Mouse (Mus musculus) heart, postnatal 25 days (tissue): Measurements from ENCODE around the gene Pp2d1. TPM values are rescaled to one million over a fixed set of nuclear protein-coding genes. Genes with fewer than 3 reads are reported as not detected.
A peak's percentile ranks its signal among the peaks of the same experiment; 100 is the strongest.

Source experiments
- DNase-seq: peaks from one replicate; pipeline ENCODE4 v3.0.0; 2022; ENCODE audit warnings: low spot score
- intact Hi-C: fragments of 180-260 bp; cut with DNase I; formaldehyde crosslinking; loops from one replicate; pipeline ENCODE4 v1.15.1; 2025
- total RNA-seq, 2 experiments: library from RNA; stranded (reverse); gene quantifications; 2 replicates each; pipeline ENCODE4 v1.2.3; 2021

Pp2d1 gene
- total RNA-seq, 2 experiments from 2014 or later, result not detected

GRCm38 (mm10) chr17:53502966-53503365 is 36.3 kb downstream of the Pp2d1 start:
- intact Hi-C loops, result no loop called here
- no peak for DNase-seq

DNA sequence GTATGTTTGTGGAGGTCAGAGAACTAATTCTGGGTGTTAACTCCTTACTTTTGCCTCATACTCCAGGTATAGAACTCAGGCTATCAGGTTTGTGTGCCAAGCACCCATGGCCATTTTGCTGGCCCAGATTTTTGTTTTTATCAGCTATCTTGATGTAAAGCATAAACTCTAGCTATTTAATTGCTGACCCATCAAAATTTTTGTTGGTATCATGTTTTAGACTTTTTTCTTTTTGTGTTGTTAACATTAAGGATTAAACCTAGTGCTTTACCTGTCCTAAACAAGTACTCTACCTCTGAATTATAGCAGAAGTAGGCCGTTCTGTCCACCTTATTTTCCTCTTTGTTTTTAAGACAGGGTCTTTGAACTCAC is 50.3 kb downstream of the Pp2d1 start:
- intact Hi-C loops, result no loop called here
- DNase-seq, result no peak

DNA sequence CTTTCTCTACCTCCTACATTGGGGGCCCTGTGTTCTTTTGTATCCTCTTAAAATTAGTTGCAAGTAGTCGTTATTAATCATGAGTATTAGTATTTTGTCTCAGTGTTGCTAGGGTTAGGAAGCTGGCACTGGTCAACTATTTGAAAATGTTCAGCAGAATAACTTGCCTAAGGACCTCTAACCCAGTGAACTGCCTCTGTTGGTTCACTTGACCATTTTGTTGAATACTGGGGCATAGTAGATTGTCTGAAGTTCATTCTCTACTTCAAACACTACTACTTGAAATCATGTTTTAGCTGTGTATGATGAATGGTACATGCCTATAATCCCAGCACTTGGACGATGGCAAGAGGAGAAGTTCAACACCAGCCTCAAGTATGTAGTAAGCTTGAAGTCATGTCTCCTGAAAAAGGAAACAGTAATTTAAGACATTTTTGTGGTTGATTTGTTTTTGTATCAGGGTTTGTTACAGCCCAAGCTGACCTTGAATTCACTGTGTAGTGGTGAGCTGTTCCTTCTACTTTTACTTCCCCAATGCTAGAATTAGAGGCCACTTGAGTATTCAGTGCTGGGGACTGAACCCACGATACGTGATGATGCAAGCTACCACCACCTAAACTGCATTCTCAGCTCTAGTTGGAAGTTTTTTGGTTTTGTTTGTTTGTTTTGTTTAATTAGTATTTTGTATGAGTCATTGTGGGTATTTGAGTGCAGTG is 50.8 kb downstream of the Pp2d1 start:
- DNase-seq, result no peak

GRCm38 (mm10) chr17:53480433-53480832 is 58.8 kb downstream of the Pp2d1 start:
- intact Hi-C loops, result no loop called here
- DNase-seq, result no peak

More for the DNA sequence above, 50.8 kb downstream of the Pp2d1 start:
- intact Hi-C loops, result no loop called here

DNA sequence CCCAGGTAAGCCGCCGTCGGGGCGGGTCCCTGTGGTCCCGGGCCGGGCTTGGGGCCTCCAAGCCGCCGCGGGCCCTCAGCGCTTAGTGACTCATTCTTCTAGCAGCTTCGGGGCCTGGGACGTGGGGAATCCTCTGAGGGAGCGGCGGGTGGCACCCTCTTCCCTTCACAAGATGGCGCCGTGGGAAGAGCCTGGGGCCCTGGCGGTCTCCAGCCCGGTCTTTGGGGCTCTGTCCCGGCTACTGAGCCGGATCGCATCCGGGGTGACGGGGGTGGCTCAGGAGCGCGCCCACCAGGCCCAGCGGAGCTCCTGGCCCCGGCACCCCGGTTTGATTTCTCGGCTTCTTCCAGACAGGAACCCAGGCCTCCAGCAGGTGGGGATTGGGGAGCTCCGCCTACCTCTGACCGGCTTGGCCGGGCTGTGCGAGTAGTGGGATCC is 59.6 kb downstream of the Pp2d1 start:
- intact Hi-C loops, result loop anchor here (2.0 to 5.0 kb wide), 2 partner anchors 89 to 208 kb away; partner anchors contain the start of gene Sgo1
- DNase-seq, result no peak

DNA sequence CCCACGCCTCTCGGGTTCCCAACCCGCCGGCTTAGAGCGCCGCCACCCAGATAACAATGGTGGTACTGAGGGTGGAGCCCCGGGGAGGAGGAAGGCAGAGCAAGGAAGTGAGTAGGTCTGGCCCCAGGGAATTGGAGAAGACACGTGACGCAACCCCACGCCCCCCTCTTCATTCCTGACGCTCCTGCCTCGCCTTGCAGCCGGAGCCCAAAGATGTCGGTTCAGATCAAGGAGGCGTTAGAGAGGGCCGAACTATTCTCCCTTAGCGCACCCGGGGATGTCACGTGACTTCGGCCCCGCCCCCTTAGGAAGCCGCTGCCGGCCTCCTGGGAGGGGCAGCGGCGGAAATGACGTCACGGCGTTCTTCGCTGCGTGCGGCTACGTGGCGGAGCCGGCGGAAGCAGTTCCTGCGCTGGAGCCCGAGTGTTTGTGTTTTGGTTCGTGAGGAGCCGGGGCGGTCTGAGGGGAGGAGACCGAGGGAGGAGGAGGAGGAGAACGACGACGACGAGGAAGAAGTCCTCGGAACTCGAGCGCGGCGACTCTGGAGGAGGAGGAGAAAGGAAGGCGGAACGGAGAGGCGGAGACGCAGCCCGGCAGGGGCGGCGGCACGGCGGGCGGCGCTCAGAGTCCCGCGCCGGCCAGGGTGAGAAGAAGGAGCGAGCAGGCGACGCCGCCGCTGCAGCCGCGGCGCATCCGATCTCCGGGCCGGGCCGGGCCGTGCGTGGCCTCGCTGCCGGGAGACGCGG is 60.2 kb downstream of the Pp2d1 start, which contains the start of gene Rab5a:
Gene Rab5a, plus strand, starts transcription at position 377 of the 746 bp plus-strand sequence.
- intact Hi-C loops, result loop anchor here (2.0 to 5.0 kb wide), 2 partner anchors 90 to 208 kb away; partner anchors contain the start of gene Sgo1
- DNase-seq, result peak; percentile 99

DNA sequence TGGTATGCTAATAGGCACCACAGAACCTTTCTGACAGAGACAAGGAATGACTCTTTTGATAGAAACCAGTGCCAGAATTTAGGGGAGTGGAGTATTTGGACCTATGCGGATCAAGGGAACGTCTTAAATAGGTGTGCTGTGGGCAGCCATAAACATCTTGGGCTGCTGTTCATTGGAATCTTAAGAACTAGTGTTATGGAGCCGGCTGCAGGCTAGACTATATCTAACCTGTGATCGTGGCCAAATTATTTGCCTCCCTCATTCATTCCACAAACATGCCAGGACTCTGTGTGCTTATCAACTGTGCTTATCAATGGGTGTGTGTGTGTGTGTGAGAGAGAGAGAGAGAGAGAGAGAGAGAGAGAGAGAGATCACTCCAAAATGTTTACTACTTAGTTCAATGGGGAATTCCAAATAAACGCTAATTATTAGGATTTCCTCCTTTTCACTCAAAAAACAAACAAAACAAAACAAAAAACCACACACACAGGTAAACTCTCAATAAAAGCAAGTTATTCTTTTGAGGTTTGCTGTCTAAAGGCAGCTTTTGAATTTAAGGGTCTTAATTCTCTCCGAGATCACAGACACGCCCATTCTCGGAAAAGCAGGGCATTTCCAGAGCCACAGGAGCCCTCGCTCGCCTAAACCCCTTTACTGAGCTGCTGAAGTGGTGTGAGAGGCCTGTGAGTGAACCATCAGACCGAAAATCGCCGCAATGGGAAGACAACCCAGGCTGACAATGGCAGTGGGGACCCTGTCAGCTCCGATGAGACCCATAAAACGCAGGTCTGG is 61.0 kb downstream of the Pp2d1 start:
- intact Hi-C loops, result loop anchor here (2.0 to 5.0 kb wide), 2 partner anchors 91 to 209 kb away; partner anchors contain the start of gene Sgo1
- DNase-seq, result no peak

DNA sequence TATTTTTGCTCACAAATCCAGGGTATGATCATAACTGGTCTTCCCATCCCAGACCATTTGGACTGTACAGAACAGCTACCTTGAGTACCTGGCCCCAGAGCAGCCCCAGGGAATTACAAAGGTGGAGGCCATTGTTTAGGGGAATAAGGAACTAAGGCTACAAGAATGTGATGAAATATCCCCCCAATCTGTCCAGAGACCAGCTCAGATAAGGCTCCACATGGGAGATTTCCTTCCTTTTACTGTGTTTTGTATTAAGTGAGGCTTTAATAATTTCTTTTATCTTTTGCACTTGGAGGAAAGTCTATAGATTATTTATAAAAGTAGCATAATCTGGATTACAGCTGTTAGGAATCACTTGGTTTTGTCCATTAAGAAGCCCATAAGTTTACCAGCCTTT is 70.6 kb downstream of the Pp2d1 start:
- intact Hi-C loops, result no loop called here
- no peak for DNase-seq

DNA sequence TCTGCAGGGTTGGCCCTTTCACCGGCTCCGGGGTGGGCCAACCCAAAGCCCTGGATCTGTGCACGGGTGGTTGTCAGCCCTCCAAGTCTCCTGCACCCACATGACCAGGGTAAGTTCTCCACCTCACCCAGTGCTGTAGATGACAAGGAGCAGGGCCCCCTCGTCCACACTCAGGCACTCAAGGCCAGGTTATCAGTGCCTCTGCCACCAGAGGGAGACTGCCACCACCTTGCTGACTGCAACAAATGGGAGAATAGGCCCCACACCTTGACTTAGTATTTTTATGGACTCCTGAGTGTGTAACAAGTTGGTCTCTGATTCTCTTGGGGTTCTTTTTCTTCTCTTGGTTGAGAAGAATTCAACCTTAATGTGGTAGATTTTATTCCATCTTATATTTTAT is 73.7 kb downstream of the Pp2d1 start:
- intact Hi-C loops, result no loop called here
- DNase-seq, result no peak

GRCm38 (mm10) chr17:53463496-53463840 is 75.8 kb downstream of the Pp2d1 start:
- no peak for DNase-seq
- intact Hi-C loops, result no loop called here

- intact Hi-C loops, result no loop called here
- DNase-seq, result peak; percentile 82
These were observed 76.4 kb downstream of the Pp2d1 start, which contains the start of gene Efhb for GRCm38 (mm10) chr17:53462603-53463495. Gene Efhb (minus strand): TSS chr17:53463321.

Other genes starting within 250 kb of the Pp2d1 start
- under 1 TPM; 0.06 to 0.10 TPM for gene Efhb, start 76.1 kb downstream of the Pp2d1 start, total RNA-seq
- 10 to 100 TPM; 50.7 to 55.2 TPM for gene Rab5a, start 60.2 kb downstream of the Pp2d1 start, total RNA-seq
- 10 to 100 TPM; 85.6 TPM for gene Kat2b, start 27.4 kb upstream of the Pp2d1 start, total RNA-seq
- under 1 TPM; 0.31 TPM for gene Sgo1, start 149.9 kb upstream of the Pp2d1 start, total RNA-seq